Mouse (Mus musculus): ENCODE data around the gene Sirpb1b. TPM values are rescaled to one million over a fixed set of nuclear protein-coding genes. Genes with fewer than 3 reads are reported as not detected.

The Sirpb1b gene
- polyA plus RNA-seq, 1 experiment from 2014 or later: not detected

Other genes with a start within 250 kb of the Sirpb1b start
- not detected in 2 replicates for gene Gm9733, start 242.8 kb downstream of the Sirpb1b start, polyA plus RNA-seq (2016; fragmentation: Nextera tagmentation; extraction: Ambion mirVana)
- not detected in 2 replicates for gene Sirpb1a, start 148.5 kb downstream of the Sirpb1b start, polyA plus RNA-seq (2016; fragmentation: Nextera tagmentation; extraction: Ambion mirVana)

All from hindbrain, embryonic 12.5 days (tissue).